Mouse (Mus musculus) spleen, embryonic (tissue): ENCODE data around the gene Apbb2.

Experiments used
- CTCF ChIA-PET: fragments of 350-600 bp; sonication (Branson Sonifier 250); formaldehyde crosslinking; loops from one replicate; lab custom pipeline; 2022; lab: Charles Lee

Apbb2 gene

DNA sequence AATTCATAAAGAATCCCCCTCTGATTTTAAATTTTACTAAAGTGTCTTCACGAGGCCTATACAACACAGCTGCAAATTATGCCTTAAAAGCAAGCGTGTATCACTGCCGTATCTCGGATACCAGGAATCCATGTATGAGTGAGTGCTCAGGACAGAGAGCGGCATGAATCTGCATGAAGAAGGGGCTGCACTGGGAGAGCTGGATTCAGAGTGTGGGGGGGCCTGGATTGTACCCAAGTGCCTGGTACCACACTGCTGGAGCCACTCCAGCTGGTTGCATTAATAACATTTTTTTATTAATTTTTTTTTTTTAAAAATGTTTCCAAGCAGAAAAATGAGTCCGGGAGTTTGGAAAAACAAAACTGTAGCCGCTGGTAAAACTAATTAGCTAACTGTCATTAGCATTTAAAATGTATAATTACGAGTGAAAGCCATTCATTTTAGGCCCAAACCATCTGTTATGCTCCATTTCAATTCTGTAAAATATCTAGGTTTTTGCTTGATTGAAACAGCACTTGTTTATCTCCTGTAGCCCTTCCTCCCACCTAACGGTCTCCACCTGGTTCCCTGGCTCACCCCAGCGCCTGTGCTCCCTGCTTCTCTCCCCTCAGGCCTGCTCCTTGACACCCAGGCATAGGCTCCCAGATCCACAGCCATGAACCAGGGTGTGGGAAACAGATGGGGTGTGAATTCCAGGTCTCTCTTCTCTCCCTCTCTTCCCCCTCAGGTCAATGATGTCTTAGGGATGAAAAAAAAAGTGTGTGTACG lies 314.1 kb downstream of the Apbb2 start:
- CTCF ChIA-PET: no interaction called here

DNA sequence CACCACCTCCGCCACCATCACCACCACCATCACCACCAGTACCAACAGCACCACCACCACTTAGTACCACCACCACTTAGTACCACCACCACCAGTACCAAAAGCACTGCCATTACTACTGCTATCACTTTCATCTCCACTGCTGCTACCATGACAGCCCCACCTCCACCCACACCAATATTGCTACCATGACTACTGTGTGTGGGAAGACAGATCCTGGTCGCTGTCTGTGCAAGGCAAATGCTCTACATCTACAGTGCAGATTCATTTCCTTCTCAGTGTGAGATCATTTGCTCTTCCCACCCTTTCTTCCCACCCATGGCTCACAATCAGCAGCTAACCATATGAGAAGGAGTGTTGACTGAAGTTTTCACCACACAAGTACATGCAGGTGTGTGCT lies 315.7 kb downstream of the Apbb2 start:
- CTCF ChIA-PET: no interaction called here

DNA sequence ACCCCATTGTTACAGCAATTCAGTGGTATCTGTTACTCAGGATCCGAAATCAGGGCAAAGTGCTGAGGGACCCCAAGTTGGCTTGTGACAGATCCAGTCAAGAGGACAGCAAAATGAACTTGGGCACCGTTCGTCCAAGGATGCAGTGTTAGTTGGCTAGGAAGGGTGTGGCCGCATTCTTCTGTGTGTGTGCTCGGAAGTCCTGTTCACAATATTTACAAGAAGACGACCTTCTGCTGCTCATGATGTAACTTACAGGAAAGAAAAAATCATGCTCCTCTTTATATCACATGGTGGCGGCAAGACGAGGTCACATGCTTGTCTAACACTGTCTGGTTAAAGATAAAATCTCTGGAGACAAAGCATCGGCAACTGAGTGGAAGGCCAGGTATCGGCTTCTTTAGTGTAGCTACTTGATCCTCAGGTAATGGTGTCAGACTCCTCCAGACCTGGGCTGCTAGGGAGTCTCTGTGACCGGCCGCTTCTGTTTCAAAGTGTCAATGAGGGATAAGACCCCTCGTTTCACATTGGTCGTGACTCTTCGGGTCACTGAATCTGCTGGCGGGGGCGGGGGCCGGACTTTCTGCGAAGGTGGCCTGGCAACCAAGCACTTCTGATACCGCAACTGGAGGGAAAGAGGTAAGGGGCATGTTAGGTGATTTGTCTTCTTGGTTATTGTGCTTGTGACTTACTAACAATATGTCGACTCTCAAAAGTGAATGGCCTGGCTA lies 316.3 kb downstream of the Apbb2 start:
- CTCF ChIA-PET: no interaction called here

- CTCF ChIA-PET: no interaction called here
Observed at GRCm38 (mm10) chr5:66300576-66300975, 318.0 kb downstream of the Apbb2 start.

- CTCF ChIA-PET: no interaction called here
Observed at GRCm38 (mm10) chr5:66298856-66299255, 319.7 kb downstream of the Apbb2 start.

- CTCF ChIA-PET: no interaction called here
Observed at GRCm38 (mm10) chr5:66296116-66296515, 322.5 kb downstream of the Apbb2 start.

GRCm38 (mm10) chr5:66294952-66295351 lies 323.6 kb downstream of the Apbb2 start:
- CTCF ChIA-PET: no interaction called here

- CTCF ChIA-PET: no interaction called here
Observed at GRCm38 (mm10) chr5:66294106-66294625, 324.4 kb downstream of the Apbb2 start.

DNA sequence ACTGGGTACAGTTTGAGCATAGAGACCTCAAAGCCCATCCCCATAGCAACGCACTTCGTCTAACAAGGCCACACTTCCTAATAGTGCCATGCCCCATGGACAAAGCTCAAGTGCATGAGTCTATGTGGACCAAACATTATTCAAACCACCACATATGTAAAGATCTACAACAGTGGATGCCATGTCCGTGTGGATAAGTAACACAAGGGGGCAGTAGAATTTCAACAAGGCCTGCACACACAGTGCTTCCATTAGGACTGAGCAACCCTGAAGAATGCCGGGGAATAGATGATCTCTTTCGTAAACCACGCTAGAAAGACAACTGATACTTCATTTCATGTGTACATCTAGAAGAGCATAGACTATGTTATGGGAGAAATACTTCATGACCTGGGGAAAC lies 337.8 kb downstream of the Apbb2 start:
- CTCF ChIA-PET: no interaction called here

- CTCF ChIA-PET: interaction anchor here (0.7 kb wide), 1 partner anchor 1134 kb away, joined by 21 read pairs; no protein-coding TSS in a partner anchor
Observed at GRCm38 (mm10) chr5:66279650-66280049, 338.9 kb downstream of the Apbb2 start.

GRCm38 (mm10) chr5:66274417-66274816 lies 344.2 kb downstream of the Apbb2 start:
- CTCF ChIA-PET: interaction anchor here (0.6 kb wide), 1 partner anchor 65 kb away, joined by 5 read pairs; no protein-coding TSS in a partner anchor

DNA sequence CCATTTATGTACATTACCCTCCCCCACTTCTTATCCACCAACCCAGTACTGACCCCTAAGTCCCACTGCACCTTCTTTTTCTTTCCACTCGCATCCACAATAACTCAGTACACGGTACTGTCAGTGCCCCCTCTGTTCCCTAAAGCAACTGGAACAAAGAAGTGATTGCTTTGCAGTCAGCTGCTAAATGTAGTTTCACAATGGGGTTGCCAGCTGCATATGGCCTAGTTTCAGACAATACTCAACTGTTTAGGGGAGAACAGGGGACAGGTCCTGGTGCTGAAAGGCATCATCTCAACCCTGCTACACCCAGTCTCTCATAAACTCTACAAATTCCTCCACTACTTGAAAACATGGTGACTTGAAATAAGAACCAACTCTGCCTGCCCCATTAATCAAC lies 347.4 kb downstream of the Apbb2 start:
- CTCF ChIA-PET: no interaction called here

- CTCF ChIA-PET: no interaction called here
Observed at GRCm38 (mm10) chr5:66269616-66270015, 349.0 kb downstream of the Apbb2 start.

DNA sequence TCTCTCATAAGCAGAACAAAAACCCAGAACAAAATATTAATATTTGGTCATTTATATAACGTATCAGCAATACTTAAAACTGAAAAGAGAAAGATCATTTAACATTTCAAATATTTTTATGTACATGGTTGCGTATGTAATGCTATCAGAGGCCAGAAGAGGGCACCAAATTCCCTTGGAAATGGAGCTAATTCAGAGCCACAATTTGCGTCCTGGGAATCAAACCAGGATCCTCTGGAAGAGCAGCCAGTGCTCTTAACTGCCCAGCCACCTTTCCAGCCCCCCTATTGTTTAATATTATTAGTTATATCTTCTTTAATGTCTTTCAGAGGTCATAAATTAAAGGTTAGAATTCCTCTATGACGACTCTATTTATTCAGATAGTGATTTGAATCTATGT lies 355.2 kb downstream of the Apbb2 start:
- CTCF ChIA-PET: interaction anchor here (0.7 kb wide), 1 partner anchor 9 kb away, joined by 3 read pairs; no protein-coding TSS in a partner anchor

DNA sequence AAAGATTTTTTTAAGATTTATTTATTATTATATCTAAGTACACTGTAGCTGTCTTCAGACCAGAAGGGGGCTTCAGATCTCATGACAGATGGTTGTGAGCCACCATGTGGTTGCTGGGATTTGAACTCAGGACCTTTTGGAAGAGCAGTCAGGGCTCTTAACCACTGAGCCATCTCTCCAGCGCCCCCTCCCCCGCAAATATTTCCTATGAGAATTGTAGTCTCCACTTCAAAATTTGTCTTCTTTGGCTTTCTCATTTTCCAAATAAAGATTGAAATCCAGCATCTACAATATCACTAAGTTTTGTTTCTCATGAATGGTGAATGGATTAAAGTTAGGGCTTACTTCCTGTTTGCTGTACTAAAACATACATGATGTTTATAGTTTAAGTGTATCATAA lies 356.1 kb downstream of the Apbb2 start:
- CTCF ChIA-PET: no interaction called here

- CTCF ChIA-PET: no interaction called here
Observed at GRCm38 (mm10) chr5:66259756-66260448, 358.7 kb downstream of the Apbb2 start, which contains the start of gene Nsun7. Nsun7 (plus strand) TSS chr5:66259897.

DNA sequence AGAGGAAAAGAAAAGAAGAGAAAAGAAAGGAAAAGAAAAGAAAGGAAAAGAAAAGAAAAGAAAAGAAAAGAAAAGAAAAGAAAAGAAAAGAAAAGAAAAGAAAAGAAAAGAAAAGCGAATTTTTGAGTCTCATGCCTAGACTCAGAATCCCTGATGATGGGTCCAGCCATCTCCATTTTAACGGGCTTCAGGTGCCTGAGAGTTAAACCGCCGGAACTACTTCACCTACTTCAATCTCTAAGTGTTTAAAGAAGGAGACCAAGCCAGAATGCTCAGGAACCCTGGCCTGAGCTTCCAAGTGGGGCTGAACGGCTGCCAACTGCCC lies 359.2 kb downstream of the Apbb2 start:
- CTCF ChIA-PET: interaction anchor here (0.7 kb wide), 1 partner anchor 1078 kb away, joined by 3 read pairs; no protein-coding TSS in a partner anchor

GRCm38 (mm10) chr5:66259000-66259399 lies 359.6 kb downstream of the Apbb2 start:
- CTCF ChIA-PET: interaction anchor here (0.7 kb wide), 1 partner anchor 1078 kb away, joined by 3 read pairs; no protein-coding TSS in a partner anchor

- CTCF ChIA-PET: no interaction called here
Observed at GRCm38 (mm10) chr5:66255044-66255443, 363.5 kb downstream of the Apbb2 start.

DNA sequence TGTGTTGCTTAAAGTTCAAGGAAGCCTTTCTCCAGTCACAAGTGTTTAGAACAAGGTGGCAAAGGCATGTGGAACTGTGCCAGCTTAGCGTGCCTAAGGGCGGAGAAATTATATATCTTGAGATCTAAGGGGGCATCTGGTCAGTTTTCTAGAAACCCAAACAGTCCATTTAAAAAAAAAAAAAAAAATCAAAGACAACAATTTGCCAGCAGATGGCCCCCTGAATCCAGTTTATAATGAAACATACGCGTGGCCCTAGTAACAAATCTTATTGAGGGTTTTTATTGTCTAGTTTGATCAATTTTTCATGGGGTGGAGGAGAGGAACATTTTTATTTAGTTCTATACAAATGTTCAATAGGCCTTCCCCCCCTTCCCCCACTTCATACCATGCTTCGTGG lies 365.4 kb downstream of the Apbb2 start:
- CTCF ChIA-PET: interaction anchor here (0.7 kb wide), 1 partner anchor 73 kb away, joined by 3 read pairs; no protein-coding TSS in a partner anchor
